Mouse (Mus musculus) spleen, postnatal 36 days (tissue): Measurements from ENCODE around the gene B4galt5.

Experiments used
- DNase-seq, 2 experiments: peaks; one replicate each; pipeline ENCODE4 v3.0.0; 2022; ENCODE audit warnings: low spot score in 2 of 2, mixed read lengths in 1 of 2

The B4galt5 gene

DNA sequence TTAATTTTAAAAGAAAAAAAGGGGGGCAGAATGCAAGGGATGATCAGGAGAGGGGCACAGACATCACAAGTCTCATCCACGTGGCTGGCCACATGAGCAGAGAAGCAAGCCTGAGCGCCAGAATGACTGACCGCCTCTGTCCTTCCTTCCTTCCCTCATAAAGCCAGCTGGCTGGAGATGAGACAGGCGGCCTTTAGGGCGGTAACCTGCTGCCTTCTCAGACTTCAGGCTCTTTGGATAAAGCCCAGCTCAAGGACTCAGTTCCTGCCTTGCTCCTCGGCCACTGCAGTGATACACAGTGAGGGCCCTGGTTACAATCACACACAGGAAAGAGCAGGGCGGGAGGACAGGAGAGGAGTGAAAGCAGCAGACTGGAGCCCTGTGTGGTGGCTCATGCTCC is 94.8 kb downstream of the B4galt5 start:
- peak in 1 of 2 experiments; percentile 14 for DNase-seq

DNA sequence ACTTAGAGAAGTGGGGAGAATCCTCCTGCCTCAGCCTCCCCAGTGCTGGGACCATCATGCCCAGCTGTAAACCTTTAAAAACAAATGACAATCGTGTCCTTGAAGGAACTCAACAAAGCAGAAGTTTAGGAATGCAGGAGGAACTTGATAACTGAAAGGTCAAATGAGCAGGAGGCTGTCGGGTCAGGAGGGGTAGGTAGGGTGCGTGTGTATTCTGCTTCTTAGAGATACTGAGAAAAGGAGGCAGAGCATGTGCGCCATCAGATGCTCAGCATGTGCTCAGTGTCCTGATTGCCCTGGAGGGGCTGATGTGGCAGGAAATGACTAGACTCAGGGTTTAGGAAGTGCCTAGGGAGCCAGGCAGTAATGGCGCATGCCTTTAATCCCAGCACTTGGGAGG is 95.5 kb downstream of the B4galt5 start:
- DNase-seq = no peak

DNA sequence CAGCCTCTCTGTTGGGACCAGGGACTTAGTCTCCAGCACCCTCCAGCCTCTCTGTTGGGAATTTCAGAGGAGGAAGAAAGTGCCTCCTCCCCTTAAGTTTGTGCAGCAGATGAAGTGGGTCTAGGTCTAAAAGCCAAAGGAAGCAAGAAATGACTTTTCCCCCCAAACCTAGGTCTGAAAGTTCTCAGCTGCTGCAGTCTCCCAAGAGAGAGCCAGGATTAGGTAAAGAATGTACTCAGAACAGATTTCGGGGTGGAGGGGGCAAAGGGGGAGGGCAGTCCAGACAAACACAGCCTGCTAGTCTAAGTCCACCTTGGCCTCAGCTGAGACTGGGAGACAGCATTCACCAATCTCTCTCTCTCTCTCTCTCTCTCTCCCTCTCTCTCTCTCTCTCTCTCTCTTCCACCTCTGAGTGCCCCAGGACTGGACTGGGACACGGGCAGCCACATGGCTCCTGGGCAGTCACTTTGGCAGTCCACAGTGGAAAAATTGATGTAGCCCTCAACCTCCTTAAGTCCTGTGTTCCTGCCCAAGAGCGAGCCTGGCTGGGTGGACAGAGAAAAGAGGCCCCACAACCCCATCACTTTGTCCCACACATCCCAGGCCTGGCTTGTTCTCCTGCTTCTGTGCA is 96.8 kb downstream of the B4galt5 start:
- DNase-seq = no peak

DNA sequence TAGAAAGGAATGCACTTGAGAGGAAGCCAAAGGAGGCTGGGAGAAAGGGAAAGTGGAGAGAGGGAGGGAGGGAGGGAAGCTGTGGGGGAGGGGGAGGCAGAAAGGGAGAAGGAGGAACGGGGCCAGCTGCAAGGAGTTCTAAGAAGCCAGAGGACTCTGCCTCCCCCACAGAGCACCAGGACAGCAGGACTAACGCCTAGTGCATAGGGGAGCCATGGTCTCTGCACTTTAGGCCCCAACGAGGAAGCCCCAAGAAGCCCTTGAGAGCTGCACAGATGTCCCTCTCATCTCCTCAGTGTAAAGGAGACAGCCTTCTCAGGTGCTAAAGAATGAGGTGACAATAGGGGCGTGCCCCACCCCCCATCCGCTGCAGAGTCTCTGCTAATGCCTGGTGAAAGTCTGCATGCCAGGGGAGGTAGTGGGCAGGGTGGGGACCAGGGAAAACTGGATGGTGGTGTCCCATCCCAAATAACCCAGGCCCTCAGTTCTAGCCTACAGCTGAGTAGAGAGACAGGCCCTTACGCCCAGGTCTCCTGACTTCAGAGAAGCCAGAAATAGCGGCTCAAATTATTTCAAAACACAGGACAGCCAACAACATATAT is 98.1 kb downstream of the B4galt5 start:
- DNase-seq = no peak

DNA sequence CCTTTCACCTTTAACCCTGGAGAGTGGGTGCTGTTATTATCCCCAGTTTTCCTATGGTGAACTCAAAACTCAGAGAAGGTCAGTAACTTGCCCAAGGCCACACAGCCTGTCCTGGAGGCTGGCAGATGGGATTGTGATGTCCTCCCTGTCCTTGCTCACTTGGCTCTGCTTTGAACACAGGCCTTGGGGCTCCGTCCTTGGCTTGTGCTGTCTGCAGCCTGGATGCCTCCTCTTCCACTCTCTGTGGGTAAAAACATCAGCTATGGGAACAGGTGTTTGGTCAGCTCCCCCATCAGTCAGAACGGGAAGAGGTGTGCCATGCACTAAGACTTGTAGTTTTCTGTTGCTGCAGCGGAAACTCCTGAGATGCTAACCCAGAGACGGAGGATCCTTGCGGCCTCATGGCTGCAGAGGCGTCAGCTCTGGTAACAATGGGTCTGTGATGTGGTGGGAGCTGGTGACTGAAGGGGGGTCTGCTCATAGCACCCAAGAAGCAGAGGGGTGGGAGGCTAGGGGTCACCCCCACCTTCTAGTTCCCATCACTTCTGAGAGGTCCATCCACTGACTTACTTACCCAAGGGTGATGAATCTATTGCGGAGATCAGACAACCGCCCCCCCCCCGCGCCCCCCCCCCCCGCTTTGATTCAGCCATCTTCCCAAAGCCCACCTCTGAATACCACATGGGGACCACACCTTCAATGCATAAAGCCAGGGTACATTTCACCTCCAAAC is 98.8 kb downstream of the B4galt5 start:
- no peak for DNase-seq

DNA sequence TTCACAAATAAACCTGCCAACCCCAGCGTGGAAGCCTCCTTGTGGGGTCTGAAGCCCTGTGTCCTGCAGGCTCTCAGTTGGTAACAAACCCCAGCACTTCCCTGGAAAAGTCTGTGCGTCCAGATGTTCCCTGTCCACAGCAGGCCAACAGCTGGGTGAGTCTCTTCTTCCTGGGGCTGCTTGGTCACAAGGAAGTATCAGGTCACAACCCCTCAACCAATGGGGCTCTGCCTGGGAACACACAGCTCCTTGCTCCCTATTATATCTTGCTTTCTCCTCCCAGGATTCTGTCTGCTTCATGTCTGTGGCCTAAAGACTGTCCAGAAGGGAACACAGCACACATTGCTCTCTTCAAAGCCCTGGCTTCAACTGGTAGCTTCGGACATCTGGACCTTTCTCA is 99.4 kb downstream of the B4galt5 start:
- DNase-seq = no peak
